Mouse (Mus musculus): ENCODE results near the gene Sult1c2.
A peak's percentile ranks its signal among the peaks of the same experiment; 100 is the strongest.
"Not testable (repeated sequence)": the region's sequence is repeated elsewhere in the genome, so short reads cannot be mapped to it uniquely, and the experiment has no call there.

The Sult1c2 gene

DNA sequence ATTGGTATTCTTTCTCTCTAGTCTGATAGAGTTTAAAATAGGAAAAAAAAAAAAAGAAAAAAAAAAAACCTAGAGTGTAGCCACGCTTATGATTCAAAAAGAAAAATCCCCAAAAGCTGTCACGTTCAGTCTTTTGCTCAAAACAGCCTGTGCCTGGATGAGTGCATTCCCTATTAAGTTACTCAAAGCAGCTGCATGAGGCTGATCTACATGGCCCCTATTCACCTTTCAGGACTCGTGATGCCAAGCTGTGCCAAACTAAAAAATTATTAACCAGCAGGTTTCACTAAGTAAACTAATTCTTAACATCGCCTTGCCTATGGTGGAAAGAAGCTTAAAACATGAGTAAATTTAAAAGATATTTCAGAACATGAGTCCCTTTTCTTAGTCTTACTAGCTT, at the start of gene Sult1c2:
TSS of gene Sult1c2 (minus strand) at position 134 of the 400 bp plus-strand sequence.
- DNase-seq (ENCODE audit: low read depth): no peak

- not testable (repeated sequence) for DNase-seq (ENCODE audit: low read depth)
Measured at GRCm38 (mm10) chr17:53879006-53879675, 33.0 kb upstream of the Sult1c2 start.

DNA sequence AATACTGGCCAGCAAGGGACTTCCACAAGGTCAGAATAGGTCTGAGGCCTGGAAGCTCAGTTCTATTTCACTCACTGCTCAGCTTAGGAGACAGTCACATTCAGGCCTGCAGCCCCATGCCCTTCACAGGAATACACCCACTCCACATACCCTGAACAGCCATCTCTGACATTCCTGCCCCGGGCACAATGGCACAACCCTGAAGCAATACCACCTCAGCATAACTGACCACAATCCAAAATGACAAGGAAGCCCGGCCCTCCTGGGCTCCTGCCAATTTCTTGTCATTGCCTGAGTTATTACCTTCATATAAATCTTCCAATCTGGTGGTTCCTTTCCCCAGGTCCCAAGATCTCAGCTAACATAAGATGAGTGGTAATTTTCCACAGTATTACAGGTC, 28.3 kb upstream of the Sult1c2 start:
- no peak for DNase-seq (ENCODE audit: low read depth)

DNA sequence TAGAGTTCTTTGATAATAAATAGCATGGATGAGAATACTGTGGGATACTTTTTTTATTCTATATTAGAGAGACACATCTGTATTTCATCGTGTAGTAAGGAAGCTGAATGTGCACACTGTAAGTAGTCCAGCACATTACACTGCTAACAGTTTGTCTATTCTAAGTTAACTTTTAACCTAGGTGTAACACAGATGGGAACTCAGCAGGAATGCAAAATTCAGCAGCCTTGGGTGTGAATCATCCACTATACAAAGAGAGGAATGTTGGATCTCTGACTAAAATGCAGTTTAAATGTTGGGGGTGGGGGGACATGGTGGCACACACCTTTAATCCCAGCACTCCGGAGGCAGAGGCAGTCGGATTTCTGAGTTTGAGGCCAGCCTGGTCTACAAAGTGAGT, 26.1 kb upstream of the Sult1c2 start:
- no peak for DNase-seq (ENCODE audit: low read depth)

DNA sequence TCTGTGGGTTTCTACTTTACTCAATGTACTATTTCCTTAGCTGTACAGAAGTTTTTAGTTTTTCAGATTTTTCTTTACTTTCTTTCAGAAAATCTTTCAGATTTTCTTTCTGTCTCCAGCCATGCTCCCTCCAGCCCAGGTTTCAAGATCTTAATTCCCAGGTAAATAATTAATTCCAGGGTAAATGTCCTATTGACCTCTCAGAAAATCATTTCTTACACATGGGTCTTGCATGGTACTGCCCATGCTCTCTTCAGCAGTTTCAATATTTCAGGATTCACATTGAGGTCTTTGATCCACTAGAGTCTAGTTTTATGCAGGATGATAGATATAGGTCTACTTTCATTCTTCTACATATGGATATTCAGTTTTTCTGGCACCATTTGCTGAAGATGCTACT, 23.8 kb upstream of the Sult1c2 start:
- no peak for DNase-seq (ENCODE audit: low read depth)

- DNase-seq (ENCODE audit: low read depth): no peak
Measured at GRCm38 (mm10) chr17:53865260-53865955, 19.3 kb upstream of the Sult1c2 start.

- no peak for DNase-seq (ENCODE audit: low read depth)
Measured at GRCm38 (mm10) chr17:53860548-53860947, 14.4 kb upstream of the Sult1c2 start.

DNA sequence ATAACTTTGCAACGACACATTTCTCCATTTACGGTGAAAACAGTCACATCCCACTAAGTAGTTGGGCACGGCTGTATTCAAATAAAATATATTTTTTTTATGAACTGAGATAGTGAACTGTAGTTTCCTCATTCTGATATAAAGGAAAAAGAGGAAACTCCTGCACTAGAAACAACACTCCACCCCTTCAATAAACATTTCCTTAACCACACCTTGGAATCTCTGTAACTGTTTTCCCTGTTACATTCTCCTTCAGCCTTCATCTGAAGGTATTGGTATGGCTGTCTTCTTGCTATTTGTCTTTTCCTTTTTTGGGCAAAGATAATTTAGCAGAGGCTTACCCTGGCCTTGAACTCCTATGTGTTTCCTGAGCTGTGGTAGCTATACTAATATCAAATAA, 8.9 kb upstream of the Sult1c2 start:
- DNase-seq (ENCODE audit: low read depth): no peak

DNA sequence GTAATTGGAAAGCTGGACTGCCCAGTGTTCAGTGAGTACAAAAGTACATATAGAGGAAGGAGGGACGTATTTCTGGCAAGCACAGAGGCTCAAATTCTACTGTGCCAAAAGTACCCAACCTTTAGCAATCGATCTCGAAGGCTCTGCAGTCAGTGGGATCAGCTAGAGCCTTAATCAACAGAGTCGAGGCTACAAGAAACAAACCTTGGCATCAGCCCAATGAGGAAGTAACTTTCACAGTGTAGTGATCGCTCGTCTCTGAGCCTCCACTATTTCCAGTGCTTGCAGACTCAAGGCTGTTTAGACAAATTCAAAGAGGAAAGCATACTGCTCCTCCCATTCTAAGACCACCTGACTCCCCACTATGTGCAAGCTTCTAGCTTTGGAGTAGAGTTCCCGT, 343 bp downstream of the Sult1c2 start:
- DNase-seq (ENCODE audit: low read depth): no peak

GRCm38 (mm10) chr17:53833366-53833765, 12.8 kb downstream of the Sult1c2 start:
- peak; percentile 2 for DNase-seq (ENCODE audit: low read depth)

DNA sequence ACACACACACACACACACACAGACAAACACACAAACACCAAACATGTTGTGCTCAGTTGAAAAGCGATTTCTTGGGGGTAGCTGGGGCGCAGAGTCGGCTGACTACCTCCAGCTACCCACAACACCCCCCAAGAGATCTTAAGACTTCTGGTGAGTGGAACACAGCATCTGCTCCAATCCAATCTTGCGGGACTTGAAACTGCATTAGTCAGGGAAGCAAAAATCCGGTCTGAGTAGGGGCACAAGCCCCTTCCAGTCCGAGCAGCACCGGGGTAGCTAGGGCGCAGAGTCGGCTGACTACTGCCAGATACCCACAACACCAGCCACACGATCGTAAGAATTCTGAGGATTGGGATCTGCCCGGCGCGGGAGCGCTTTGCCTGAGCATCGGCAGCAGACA, 42.2 kb downstream of the Sult1c2 start:
- DNase-seq (ENCODE audit: low read depth): not testable (repeated sequence)

- no peak for DNase-seq (ENCODE audit: low read depth)
Measured at GRCm38 (mm10) chr17:53783381-53783780, 62.8 kb downstream of the Sult1c2 start.
